Mouse (Mus musculus) right cerebral cortex, postnatal 36 days (tissue): ENCODE results near the gene Ctsw.

Source experiments
- DNase-seq, 2 experiments: peaks; one replicate each; pipeline ENCODE4 v3.0.0; 2022; ENCODE audit warnings: low spot score in 2 of 2, mixed read lengths in 1 of 2

Ctsw gene

DNA sequence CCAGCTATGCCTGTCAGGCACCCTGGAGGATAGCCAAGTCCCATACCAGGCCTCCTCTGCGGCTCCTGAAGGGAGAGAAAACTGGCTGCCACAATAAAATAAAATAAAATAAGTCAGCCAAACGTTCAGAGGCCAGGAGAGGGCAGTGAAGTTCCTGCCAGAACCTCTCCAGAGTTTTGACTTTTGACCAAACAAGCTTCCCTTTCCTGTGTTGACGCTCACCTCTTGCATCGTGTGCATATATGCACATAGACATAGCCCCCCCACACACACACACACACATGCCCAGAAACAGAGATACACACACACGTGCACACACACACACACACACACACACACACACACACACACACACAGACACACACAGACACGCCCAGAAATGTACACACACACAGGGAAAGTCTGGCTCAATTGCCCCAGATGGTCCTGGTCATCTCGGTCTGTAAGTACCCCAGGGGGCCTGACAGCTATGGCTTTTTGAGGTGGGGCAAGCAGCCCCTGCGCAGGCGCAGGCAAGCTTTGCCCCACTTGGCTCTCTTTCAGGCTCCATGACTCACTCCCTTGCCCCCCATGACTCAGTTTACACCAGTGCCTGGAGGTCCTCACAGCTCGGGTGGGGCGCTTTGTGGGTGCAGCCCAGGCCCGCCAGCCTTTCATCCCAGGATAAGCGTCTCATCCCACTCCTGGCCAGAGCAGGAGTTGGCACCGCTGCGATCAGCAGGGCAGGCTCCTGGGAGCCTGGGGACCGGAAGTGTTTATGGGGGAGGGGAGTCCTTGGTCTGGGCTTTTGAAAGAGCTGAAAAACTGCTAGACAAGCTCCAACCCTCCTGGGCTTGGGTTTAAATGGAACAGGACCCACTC, 35.1 kb downstream of the Ctsw start:
- no peak for DNase-seq

- no peak for DNase-seq
Measured at GRCm38 (mm10) chr19:5431911-5432464, 36.3 kb downstream of the Ctsw start.

DNA sequence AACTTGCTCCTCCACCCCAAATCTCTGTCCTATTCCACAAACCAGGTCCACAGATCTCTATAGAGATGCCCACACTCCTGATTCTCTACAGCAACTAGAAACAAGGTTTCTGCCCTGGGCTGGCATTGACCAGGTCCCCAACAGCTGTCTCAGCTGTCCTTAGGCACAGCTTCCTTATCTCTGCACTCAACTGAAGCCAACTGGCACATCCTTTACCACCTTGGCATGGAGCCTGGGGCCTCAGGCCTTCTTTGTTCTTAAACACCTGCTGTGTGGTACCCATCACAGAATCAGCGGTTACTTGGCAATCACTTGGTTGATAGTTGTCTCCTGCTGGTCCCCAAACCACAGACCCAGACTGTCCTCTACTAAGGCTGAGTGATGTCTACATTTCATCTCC, 37.9 kb downstream of the Ctsw start:
- no peak for DNase-seq

DNA sequence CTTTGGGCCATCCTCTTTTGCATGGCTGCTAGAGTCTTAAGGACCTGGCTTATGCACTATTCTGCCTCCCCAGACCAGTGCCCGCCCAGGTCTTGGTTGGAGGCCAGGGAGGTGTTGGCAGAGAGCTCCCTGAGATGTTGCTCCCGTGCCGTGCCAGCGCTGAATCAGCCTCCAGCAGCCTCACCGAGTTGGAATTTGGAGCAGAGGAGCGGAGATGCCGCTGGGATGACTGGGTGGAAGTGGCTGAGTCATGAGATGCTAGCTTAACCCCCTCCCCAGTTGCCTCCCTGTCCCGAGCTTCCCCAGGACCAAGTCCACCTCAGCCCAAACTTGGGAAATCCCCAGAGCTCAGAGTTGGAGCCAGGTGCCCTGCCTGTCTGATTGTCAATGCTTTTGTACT, 38.5 kb downstream of the Ctsw start:
- no peak for DNase-seq

DNA sequence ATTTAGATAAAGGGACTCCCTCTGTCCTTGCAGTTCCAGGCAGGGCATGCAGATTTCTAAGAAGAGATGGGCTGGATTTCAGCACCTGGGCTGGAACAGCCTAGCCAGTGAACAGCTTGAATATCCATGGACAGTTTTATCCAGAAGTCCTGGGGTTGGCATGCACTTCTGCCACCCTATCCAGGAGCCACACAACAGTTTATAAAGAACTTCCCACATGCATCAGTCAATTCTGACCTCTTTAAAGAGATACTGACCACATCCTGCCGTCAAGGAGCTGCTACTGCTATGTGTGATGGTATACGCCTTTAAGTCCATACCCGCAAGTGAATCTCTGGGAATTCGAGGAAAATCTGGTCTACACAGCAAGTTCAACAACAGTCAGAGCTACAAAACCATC, 39.1 kb downstream of the Ctsw start:
- DNase-seq: no peak

GRCm38 (mm10) chr19:5428083-5428482, 40.2 kb downstream of the Ctsw start:
- DNase-seq: no peak

DNA sequence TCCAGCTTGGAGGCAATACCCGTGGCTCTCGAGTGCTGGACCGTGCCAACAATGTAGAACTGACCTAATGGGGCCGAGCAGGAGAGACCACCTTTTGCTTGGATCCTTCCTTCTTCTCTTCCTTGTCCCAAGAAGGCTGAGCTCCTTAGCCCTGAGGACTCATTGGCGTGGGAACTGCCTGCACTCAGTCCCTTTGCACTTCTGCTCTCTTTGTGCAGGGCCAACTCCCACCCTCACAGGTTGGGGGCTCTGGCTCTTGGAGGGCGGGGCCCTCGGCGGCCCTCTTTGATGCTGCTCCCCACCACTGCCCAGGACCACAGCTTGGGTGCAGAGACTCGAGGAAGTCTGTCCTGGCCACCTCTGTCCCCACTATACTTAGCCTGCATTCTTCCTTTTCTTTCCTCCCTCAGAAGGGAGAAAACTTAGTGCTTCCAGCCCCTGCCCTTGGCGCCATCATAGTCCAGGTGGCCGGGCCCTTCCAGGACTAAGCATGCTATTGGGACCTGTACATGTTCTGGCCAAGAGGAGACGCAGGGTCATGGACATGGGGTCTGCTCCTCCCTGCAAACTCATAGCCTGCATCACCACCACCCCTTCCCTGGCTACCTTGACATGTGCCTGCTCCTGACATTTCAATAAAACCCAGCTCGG, 41.5 kb downstream of the Ctsw start:
- no peak for DNase-seq

- DNase-seq: no peak
Measured at GRCm38 (mm10) chr19:5425906-5426565, 42.3 kb downstream of the Ctsw start.

GRCm38 (mm10) chr19:5424782-5425741, 43.2 kb downstream of the Ctsw start, which contains the start of the genes Drap1 and AI837181:
TSS of gene Drap1 (minus strand) at chr19:5424979.
TSS of gene AI837181 (plus strand) at chr19:5425144.
- peak; percentile 90 to 93 for DNase-seq

- DNase-seq: peak; percentile 51 to 55
Measured at GRCm38 (mm10) chr19:5424092-5424781, 44.1 kb downstream of the Ctsw start.

DNA sequence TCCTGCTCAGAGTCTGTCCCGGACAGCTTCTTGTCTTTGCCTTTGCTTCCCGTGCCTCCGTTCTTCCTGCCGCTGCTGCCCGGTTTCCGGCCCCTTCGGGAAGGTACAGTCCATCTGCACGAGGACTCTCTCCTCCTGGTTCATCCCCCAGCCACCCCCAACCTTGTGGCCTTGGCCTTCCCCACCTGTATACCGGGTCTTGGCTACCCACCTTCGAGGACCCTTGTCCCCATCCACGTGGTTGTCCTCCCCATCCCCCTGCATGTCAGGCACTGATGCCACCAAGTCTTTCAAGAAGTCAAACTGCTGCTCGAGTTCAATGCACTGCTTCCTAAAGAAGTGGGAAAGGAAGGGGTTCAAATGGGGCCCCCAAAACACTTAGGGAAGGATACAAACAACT, 44.7 kb downstream of the Ctsw start:
- no peak for DNase-seq

DNA sequence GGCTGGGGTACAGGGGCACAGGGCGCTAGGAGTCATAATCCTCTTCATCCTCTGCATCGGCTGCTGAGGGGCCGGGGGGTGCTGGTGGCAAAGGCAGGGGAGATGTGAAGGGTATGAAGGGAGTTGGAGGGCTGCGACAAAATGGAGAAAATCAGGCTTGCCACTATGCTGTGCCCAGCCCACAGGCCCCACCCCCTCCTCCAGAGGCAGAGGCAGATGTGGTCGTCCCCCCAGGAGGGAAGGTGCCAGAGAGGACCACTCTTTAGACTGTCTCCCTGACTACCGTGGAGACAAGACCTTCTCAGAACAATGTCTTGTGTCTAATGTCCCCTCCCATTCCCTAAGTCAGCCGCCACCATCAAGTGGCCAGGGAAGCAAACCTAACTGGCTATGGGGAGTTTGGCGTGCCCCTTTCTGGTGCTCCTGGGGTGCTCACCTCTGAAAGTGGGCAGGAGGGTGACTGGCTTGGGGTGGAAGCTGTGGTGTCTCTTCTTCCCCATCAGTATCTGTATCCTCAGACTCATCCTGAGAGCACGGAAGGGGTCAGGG, 45.3 kb downstream of the Ctsw start:
- DNase-seq: no peak

GRCm38 (mm10) chr19:5422267-5422666, 46.0 kb downstream of the Ctsw start:
- no peak for DNase-seq

DNA sequence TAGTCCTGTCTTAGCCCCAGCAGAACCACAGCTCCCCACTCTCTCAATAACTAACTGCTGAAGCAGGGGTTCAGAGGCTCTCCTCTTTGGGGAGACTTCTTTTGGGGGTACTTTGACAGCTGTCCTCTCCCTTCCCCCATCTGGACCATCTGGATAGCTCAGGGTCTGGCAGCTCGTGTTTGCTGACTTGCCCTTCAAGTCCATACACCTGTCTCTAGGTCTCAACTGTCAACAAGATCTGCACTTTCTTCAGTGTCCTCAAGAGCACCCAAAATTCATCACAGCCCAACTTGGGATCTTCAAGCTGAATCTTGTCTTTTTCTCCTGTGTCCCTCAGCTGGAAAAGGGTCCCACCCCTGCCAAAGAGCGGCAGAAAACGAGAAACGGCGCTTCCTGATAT, 46.5 kb downstream of the Ctsw start:
- no peak for DNase-seq

DNA sequence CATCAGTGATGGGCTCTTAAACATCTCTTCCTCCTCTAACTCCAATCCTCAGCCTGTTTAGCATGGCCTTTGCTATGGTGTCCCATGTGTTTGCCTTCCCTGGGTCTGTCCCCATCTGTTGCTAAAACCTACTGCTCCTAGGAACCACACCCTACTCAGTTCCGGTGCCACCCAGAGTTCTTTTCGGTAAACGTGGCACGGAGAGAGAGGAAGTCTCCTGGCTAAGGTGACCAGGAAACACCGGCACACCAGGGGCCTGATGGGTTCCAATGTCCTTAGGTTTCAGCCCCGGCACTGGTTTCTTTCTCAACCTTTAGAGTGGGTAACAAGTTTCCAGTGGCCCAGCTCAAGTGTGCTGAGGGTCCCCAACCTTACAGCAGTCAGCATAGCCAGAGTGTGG, 47.7 kb downstream of the Ctsw start:
- DNase-seq: no peak

GRCm38 (mm10) chr19:5419630-5420029, 48.7 kb downstream of the Ctsw start:
- DNase-seq: no peak

- no peak for DNase-seq
Measured at GRCm38 (mm10) chr19:5418750-5419466, 49.4 kb downstream of the Ctsw start.
